Mouse (Mus musculus): ENCODE results near the gene Krtap1-4. TPM values are rescaled to one million over a fixed set of nuclear protein-coding genes. Genes with fewer than 3 reads are reported as not detected.
A peak's percentile ranks its signal among the peaks of the same experiment; 100 is the strongest.
"Not testable (repeated sequence)": the region's sequence is repeated elsewhere in the genome, so short reads cannot be mapped to it uniquely, and the experiment has no call there.

Krtap1-4 gene
- polyA plus RNA-seq, 1 experiment from 2014 or later: not detected

- Histone ChIP-seq H3K27me3 (replicated peaks; ENCODE audit: insufficient read depth, low read length) (no peaks in the 10 kb centered on the region), H3K9ac (replicated peaks; ENCODE audit: low read depth) (no peak overlapping the region), H3K9me3 (ENCODE audit: low read length) (no peaks in the 10 kb centered on the region), H3K27ac (ENCODE audit: low read length) (no peak overlapping the region), H3K36me3 (ENCODE audit: insufficient read depth, low read length) (no peaks in the 10 kb centered on the region), H3K4me2 (replicated peaks; ENCODE audit: low read depth, low read length) (no peak overlapping the region), H3K4me3 (ENCODE audit: low read depth, low read length) (no peak overlapping the region), H3K4me1 (ENCODE audit: insufficient read depth, low read depth, low read length) (no peaks in the 10 kb centered on the region)
- 70% methylated on average over 1 of the region's 1 CpGs for WGBS
- DNase-seq (ENCODE audit: low spot score): no peak
- TF ChIP-seq EP300 (IDR thresholded peaks at IDR 0.05): no peak
- TF ChIP-seq CTCF (IDR thresholded peaks at IDR 0.05): no peak
- no peak for ATAC-seq
Measured at GRCm38 (mm10) chr11:99609126-99609525, 25.7 kb upstream of the Krtap1-4 start.

GRCm38 (mm10) chr11:99603208-99603607 is 19.8 kb upstream of the Krtap1-4 start, which contains the start of gene Gm11938:
Gene Gm11938, minus strand, starts transcription at chr11:99603308.
- WGBS: 48% methylated on average over 1 of the region's 1 CpGs
- not testable (repeated sequence) for H3K4me2 ChIP-seq (replicated peaks; ENCODE audit: low read depth, low read length); H3K4me3 ChIP-seq (ENCODE audit: low read depth, low read length); ATAC-seq; H3K27ac ChIP-seq (ENCODE audit: low read length); H3K9ac ChIP-seq (replicated peaks; ENCODE audit: low read depth); H3K9me3 ChIP-seq (ENCODE audit: low read length); H3K36me3 ChIP-seq (ENCODE audit: insufficient read depth, low read length); DNase-seq (ENCODE audit: low spot score); H3K27me3 ChIP-seq (replicated peaks; ENCODE audit: insufficient read depth, low read length); H3K4me1 ChIP-seq (ENCODE audit: insufficient read depth, low read depth, low read length)

GRCm38 (mm10) chr11:99597742-99598141 is 14.3 kb upstream of the Krtap1-4 start, which contains the start of gene Krtap9-3:
Gene Krtap9-3, minus strand, starts transcription at chr11:99598105.
- H3K27me3 ChIP-seq (replicated peaks; ENCODE audit: insufficient read depth, low read length): not testable (repeated sequence)
- 64% methylated on average over 6 of the region's 6 CpGs for WGBS

GRCm38 (mm10) chr11:99590981-99591380 is 7.5 kb upstream of the Krtap1-4 start, which contains the start of gene Krtap1-3:
Gene Krtap1-3, minus strand, starts transcription at chr11:99591339.
- ATAC-seq: no peak
- no peak within 1 kb of the TSS for H3K9ac ChIP-seq (replicated peaks; ENCODE audit: low read depth)
- no peak for TF ChIP-seq CTCF (IDR thresholded peaks at IDR 0.05)
- TF ChIP-seq EP300 (IDR thresholded peaks at IDR 0.05): no peak
- no peaks in the 10 kb centered on the region for H3K27me3 ChIP-seq (replicated peaks; ENCODE audit: insufficient read depth, low read length)
- H3K4me2 ChIP-seq (replicated peaks; ENCODE audit: low read depth, low read length): no peak within 1 kb of the TSS
- no peak within 1 kb of the TSS for H3K27ac ChIP-seq (ENCODE audit: low read length)
- H3K36me3 ChIP-seq (ENCODE audit: insufficient read depth, low read length): no peaks in the 10 kb centered on the region
- H3K4me1 ChIP-seq (ENCODE audit: insufficient read depth, low read depth, low read length): no peaks in the 10 kb centered on the region
- WGBS: 90% methylated on average over 6 of the region's 6 CpGs
- no peak within 1 kb of the TSS for H3K4me3 ChIP-seq (ENCODE audit: low read depth, low read length)
- no peaks in the 10 kb centered on the region for H3K9me3 ChIP-seq (ENCODE audit: low read length)
- no peak for DNase-seq (ENCODE audit: low spot score)

More at GRCm38 (mm10) chr11:99597742-99598141, 14.3 kb upstream of the Krtap1-4 start, which contains the start of gene Krtap9-3:
- not testable (repeated sequence) for H3K4me1 ChIP-seq (ENCODE audit: insufficient read depth, low read depth, low read length); ATAC-seq; H3K9ac ChIP-seq (replicated peaks; ENCODE audit: low read depth); DNase-seq (ENCODE audit: low spot score); H3K4me3 ChIP-seq (ENCODE audit: low read depth, low read length); H3K9me3 ChIP-seq (ENCODE audit: low read length); H3K4me2 ChIP-seq (replicated peaks; ENCODE audit: low read depth, low read length); H3K36me3 ChIP-seq (ENCODE audit: insufficient read depth, low read length); H3K27ac ChIP-seq (ENCODE audit: low read length)

GRCm38 (mm10) chr11:99585096-99585495 is 1.6 kb upstream of the Krtap1-4 start:
- 77% methylated on average over 7 of the region's 7 CpGs for WGBS
- TF ChIP-seq CTCF (IDR thresholded peaks at IDR 0.05) (no peak), EP300 (IDR thresholded peaks at IDR 0.05) (no peak)
- no peak overlapping the region for H3K27ac ChIP-seq (ENCODE audit: low read length)
- H3K27me3 ChIP-seq (replicated peaks; ENCODE audit: insufficient read depth, low read length): no peaks in the 10 kb centered on the region
- no peak for DNase-seq (ENCODE audit: low spot score)
- H3K9me3 ChIP-seq (ENCODE audit: low read length): no peaks in the 10 kb centered on the region
- no peak overlapping the region for H3K4me2 ChIP-seq (replicated peaks; ENCODE audit: low read depth, low read length)
- H3K36me3 ChIP-seq (ENCODE audit: insufficient read depth, low read length): no peaks in the 10 kb centered on the region
- no peak for ATAC-seq
- H3K4me1 ChIP-seq (ENCODE audit: insufficient read depth, low read depth, low read length): no peaks in the 10 kb centered on the region
- no peak overlapping the region for H3K4me3 ChIP-seq (ENCODE audit: low read depth, low read length)
- no peak overlapping the region for H3K9ac ChIP-seq (replicated peaks; ENCODE audit: low read depth)

GRCm38 (mm10) chr11:99581564-99581963 is 1.9 kb downstream of the Krtap1-4 start:
- ATAC-seq (peak; percentile 58; the same call in 1 of the 2 replicates), DNase-seq (ENCODE audit: low spot score) (peak; percentile 65)
- Histone ChIP-seq H3K4me2 (replicated peaks; ENCODE audit: low read depth, low read length) (no peak overlapping the region), H3K27me3 (replicated peaks; ENCODE audit: insufficient read depth, low read length) (no peaks in the 10 kb centered on the region), H3K4me1 (ENCODE audit: insufficient read depth, low read depth, low read length) (no peaks in the 10 kb centered on the region), H3K4me3 (ENCODE audit: low read depth, low read length) (no peak overlapping the region), H3K9me3 (ENCODE audit: low read length) (no peaks in the 10 kb centered on the region), H3K36me3 (ENCODE audit: insufficient read depth, low read length) (no peaks in the 10 kb centered on the region), H3K27ac (ENCODE audit: low read length) (no peak overlapping the region), H3K9ac (replicated peaks; ENCODE audit: low read depth) (no peak overlapping the region)
- WGBS: 55% methylated on average over 6 of the region's 6 CpGs
- TF ChIP-seq CTCF (IDR thresholded peaks at IDR 0.05) (no peak), EP300 (IDR thresholded peaks at IDR 0.05) (0 out of 2 replicates have a peak, but pooled peaks have one; percentile 48)

- DNase-seq (ENCODE audit: low spot score) (no peak), ATAC-seq (no peak)
- TF ChIP-seq CTCF (IDR thresholded peaks at IDR 0.05) (no peak), EP300 (IDR thresholded peaks at IDR 0.05) (no peak)
- Histone ChIP-seq H3K36me3 (ENCODE audit: insufficient read depth, low read length) (no peaks in the 10 kb centered on the region), H3K27ac (ENCODE audit: low read length) (no peak overlapping the region), H3K9me3 (ENCODE audit: low read length) (no peaks in the 10 kb centered on the region), H3K4me1 (ENCODE audit: insufficient read depth, low read depth, low read length) (no peaks in the 10 kb centered on the region), H3K9ac (replicated peaks; ENCODE audit: low read depth) (no peak overlapping the region), H3K27me3 (replicated peaks; ENCODE audit: insufficient read depth, low read length) (no peaks in the 10 kb centered on the region), H3K4me3 (ENCODE audit: low read depth, low read length) (no peak overlapping the region), H3K4me2 (replicated peaks; ENCODE audit: low read depth, low read length) (no peak overlapping the region)
- WGBS: 71% methylated on average over 5 of the region's 5 CpGs
Measured at GRCm38 (mm10) chr11:99581051-99581450, 2.4 kb downstream of the Krtap1-4 start.

All from lung, postnatal 0 days (tissue).